Mouse (Mus musculus) hindbrain, embryonic 12.5 days (tissue): ENCODE data around the gene Itm2b. TPM values are rescaled to one million over a fixed set of nuclear protein-coding genes. Genes with fewer than 3 reads are reported as not detected.

ENCODE experiments used
- ATAC-seq: fragments of 200-750 bp; cut with Nextera tagmentation; 2 replicates; pipeline ENCODE4 v1.8.0; 2017; ENCODE audit warnings: moderate TSS enrichment; ENCODE audit not compliant: low FRiP score
- H3K27ac ChIP-seq: fragments of 300-500 bp; sonication (generic); 2 replicates; pipeline ENCODE4 v1.5.1; 2016; ENCODE audit warnings: mild to moderate bottlenecking
- H3K27me3 ChIP-seq: fragments of 300-500 bp; sonication (generic); 2 replicates; pipeline ENCODE4 v1.6.1; 2016; ENCODE audit warnings: mild to moderate bottlenecking
- H3K36me3 ChIP-seq: fragments of 300-500 bp; sonication (generic); 2 replicates; pipeline ENCODE4 v1.6.1; 2016; ENCODE audit warnings: mild to moderate bottlenecking
- H3K4me1 ChIP-seq: fragments of 300-500 bp; sonication (generic); 2 replicates; pipeline ENCODE4 v1.6.1; 2016
- H3K4me2 ChIP-seq: fragments of 300-500 bp; sonication (generic); replicated peaks from 2 replicates; pipeline ENCODE4 v1.6.1; 2016; ENCODE audit warnings: mild to moderate bottlenecking
- H3K4me3 ChIP-seq: fragments of 300-500 bp; sonication (generic); 2 replicates; pipeline ENCODE4 v1.5.1; 2016; ENCODE audit warnings: mild to moderate bottlenecking
- H3K9ac ChIP-seq: fragments of 300-500 bp; sonication (generic); 2 replicates; pipeline ENCODE4 v1.6.1; 2016; ENCODE audit warnings: mild to moderate bottlenecking, moderate library complexity
- H3K9me3 ChIP-seq: fragments of 300-500 bp; sonication (generic); replicated peaks from 2 replicates; pipeline ENCODE4 v1.6.1; 2016; ENCODE audit warnings: mild to moderate bottlenecking
- WGBS: fragments of 180-500 bp; shearing (Covaris S2); methylation state at CpG from one replicate; pipeline ENCODE4 v1.1.7; 2016; 5-methylcytosine and 5-hydroxymethylcytosine counted together
- polyA plus RNA-seq: library from polyadenylated mRNA; unstranded; fragments of >200 nt; fragmentation: Nextera tagmentation; extraction: Ambion mirVana; gene quantifications from 2 replicates; pipeline ENCODE4 v1.2.1, GENCODE M21; 2016

Gene Itm2b
- polyA plus RNA-seq, 1 experiment from 2014 or later: 486 TPM

DNA sequence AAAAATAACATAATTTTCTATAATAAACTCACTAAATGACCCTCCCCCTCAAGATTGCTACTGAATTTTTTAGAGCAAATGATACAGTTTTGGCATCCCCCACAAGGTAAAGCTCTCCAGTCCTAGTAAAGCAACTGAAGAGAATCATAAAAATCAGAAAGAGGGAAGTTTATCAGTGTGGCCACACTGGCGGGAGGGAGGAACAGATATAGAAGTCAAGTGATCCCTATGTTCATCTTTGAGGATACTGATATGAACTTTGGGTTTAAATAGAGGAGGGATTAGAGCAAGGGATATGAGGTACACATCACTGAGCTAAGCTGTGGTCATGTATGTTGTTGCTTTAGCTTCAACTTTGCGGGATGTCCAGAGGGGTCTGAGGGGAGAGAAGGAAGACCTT is 5.1 kb upstream of the Itm2b start:
- no peaks in the 10 kb centered on the region for H3K27me3 ChIP-seq
- H3K4me1 ChIP-seq: 0 out of 2 replicates have a peak, but pooled peaks cover 2% of the 10 kb centered on the region
- no peak overlapping the region for H3K4me2 ChIP-seq
- H3K27ac ChIP-seq: no peak overlapping the region
- no peak overlapping the region for H3K9ac ChIP-seq
- WGBS: 84% methylated on average over 2 of the region's 2 CpGs
- no peak for ATAC-seq
- no peak overlapping the region for H3K4me3 ChIP-seq
- no peaks in the 10 kb centered on the region for H3K36me3 ChIP-seq
- H3K9me3 ChIP-seq: no peaks in the 10 kb centered on the region

DNA sequence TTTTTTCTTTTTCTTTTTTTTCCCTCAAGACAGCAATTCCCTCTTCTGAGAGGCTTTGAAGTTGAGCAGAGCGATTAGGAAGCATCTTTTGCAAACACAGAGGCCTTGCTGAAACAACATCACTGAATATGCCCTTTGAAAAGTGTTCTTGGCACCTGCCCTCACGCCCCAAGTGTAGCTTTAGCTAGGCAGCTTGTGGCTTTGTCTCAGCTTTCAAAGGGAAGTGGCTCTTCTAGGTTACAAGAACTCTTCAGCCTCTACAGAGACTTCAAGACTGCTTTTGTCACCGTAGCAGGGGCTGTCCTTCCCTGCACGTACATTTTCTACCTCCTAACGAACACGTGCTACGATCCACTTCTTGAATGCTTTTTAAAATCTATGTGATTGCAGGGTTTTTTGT is 4.0 kb upstream of the Itm2b start:
- no peak overlapping the region for H3K27ac ChIP-seq

DNA sequence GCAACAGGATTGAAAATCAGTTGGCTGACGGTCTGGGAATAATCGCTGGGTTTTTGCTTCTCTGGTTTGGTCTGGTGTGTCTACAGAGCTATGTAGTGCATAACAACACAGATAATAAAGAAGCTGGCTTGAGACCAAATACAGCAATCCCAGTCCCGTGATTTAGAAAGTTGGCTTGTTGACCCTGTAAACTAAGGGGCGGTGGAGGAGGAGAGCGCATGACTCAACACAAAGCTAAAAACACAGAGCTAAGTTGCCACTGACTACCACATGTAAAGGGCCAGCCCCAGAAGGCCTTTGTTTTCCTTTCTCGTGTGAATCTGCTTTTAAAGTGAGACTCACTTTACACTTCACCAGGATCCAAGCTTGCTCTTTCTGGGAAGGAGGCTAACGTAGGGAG is 3.5 kb upstream of the Itm2b start:
- Histone ChIP-seq H3K27me3 (no peaks in the 10 kb centered on the region), H3K9me3 (no peaks in the 10 kb centered on the region), H3K4me1 (peaks cover 3% of the 10 kb centered on the region; the same call in 1 of the 2 replicates), H3K4me2 (no peak overlapping the region), H3K4me3 (no peak overlapping the region), H3K27ac (no peak overlapping the region), H3K36me3 (no peaks in the 10 kb centered on the region), H3K9ac (no peak overlapping the region)
- WGBS: 46% methylated on average over 7 of the region's 7 CpGs
- no peak for ATAC-seq

More for the DNA sequence above, 4.0 kb upstream of the Itm2b start:
- no peak overlapping the region for H3K4me2 ChIP-seq
- no peaks in the 10 kb centered on the region for H3K27me3 ChIP-seq
- H3K9me3 ChIP-seq: no peaks in the 10 kb centered on the region
- H3K4me3 ChIP-seq: no peak overlapping the region
- no peak overlapping the region for H3K9ac ChIP-seq
- no peak for ATAC-seq
- WGBS: 54% methylated on average over 7 of the region's 7 CpGs
- H3K4me1 ChIP-seq: 0 out of 2 replicates have a peak, but pooled peaks cover 2% of the 10 kb centered on the region
- no peaks in the 10 kb centered on the region for H3K36me3 ChIP-seq

DNA sequence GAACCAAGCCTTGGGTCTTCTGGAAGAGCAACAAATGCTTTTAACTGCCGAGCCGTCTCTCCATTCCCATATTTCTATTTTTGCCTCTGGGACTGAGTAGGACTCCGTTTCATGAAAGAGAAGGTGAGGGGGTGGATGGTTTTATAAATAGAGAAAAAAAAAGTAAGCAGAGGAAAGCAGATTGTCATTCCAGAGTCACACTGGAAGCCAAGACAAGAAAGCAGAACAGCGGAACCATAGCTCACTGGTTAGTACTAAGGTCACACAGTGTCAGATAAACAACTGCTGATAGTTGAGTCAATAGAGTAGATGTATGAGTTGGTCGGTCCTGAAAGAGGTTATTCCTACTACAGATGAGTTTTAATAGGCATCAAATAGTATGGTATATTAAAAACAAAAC is 1.4 kb upstream of the Itm2b start:
- H3K9me3 ChIP-seq: no peaks in the 10 kb centered on the region
- no peak overlapping the region for H3K27ac ChIP-seq
- no peaks in the 10 kb centered on the region for H3K27me3 ChIP-seq
- H3K36me3 ChIP-seq: no peaks in the 10 kb centered on the region
- no peak overlapping the region for H3K4me2 ChIP-seq
- H3K4me1 ChIP-seq: peaks cover 15% of the 10 kb centered on the region
- H3K9ac ChIP-seq: no peak overlapping the region
- no peak for ATAC-seq
- H3K4me3 ChIP-seq: no peak overlapping the region
- 86% methylated on average over 5 of the region's 5 CpGs for whole genome bisulfite sequencing

DNA sequence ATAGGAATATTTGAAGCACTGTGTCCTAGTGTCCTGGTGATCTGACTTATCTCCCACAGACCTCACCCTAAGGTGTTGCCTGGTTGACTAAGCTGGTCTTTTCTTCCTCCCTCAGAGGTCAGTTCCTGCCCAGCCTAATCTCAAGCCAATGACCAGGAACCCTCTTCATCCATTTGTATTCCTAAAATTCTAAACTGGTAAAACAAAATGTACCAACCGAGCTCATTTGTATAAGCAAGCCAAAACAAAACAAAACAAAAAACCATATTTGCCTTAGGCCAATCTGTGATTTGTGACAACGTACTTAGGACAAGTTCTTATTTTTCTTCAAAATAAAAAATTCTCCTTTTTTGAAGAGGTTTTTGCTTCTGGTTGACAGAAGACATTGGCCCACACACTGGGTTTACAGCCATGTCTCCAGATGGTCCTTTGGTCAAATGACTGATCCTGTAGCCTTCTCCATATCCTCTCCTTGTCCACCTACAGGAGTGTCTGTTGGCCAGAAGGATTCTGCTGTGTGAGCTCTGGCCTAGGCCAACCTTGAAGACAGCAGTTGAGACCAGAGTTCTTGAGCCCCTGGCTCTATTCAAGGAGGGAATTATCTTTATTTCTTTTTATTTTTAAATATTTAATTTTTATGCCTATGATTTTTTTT is 758 bp upstream of the Itm2b start:
- Histone ChIP-seq H3K4me3 (peak overlapping the region; percentile 94), H3K27ac (no peak overlapping the region), H3K4me1 (peaks cover 18% of the 10 kb centered on the region), H3K9ac (no peak overlapping the region), H3K4me2 (peak overlapping the region; percentile 66), H3K36me3 (no peaks in the 10 kb centered on the region), H3K9me3 (no peaks in the 10 kb centered on the region), H3K27me3 (no peaks in the 10 kb centered on the region)
- ATAC-seq: peak; percentile 43
- WGBS: 87% methylated on average over 2 of the region's 2 CpGs

DNA sequence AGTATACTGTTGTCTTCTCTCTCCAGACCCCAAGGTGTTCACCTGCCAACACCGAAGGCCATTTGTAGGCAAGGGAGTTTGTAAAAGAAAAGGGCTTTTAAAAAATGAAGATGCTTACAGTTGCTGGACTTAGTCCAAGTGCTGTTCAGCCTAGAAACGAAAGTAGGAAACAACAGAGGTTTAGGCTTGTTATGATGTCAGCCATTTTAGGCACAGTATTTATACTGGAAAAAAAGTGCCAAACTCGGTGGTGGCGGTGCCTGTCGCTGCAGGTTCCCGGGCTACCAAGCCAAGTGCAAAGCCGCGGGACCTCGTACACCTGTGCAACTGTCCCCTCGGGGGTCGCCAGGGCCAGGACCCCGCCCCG is 560 bp downstream of the Itm2b start:
- no peak for ATAC-seq
- peaks cover 18% of the 10 kb centered on the region for H3K4me1 ChIP-seq

DNA sequence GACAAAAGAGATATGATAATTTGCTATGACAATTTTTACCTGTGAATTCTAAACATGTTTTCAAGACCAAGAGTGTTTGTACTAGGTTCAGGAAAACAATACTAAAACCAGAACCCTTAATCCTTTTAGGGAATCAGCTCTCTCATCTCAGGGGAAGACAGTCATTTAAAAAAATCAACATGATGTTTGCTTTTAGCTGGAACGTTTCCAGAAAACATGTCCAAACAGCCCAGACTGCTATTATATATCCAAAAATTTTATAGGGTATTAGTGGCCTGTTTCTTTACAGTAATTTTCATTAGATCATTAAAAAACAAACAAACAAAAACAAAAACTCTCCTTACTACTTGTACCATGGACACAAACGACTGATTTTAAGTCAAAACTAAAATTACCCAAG is 1.3 kb downstream of the Itm2b start:
- peak overlapping the region; percentile 66 for H3K4me2 ChIP-seq
- peak overlapping the region; percentile 94 for H3K4me3 ChIP-seq
- H3K36me3 ChIP-seq: peaks cover 2% of the 10 kb centered on the region; the same call in 1 of the 2 replicates
- H3K4me1 ChIP-seq: peaks cover 18% of the 10 kb centered on the region
- no peak overlapping the region for H3K27ac ChIP-seq
- H3K9me3 ChIP-seq: no peaks in the 10 kb centered on the region
- ATAC-seq: no peak
- H3K27me3 ChIP-seq: no peaks in the 10 kb centered on the region
- H3K9ac ChIP-seq: 0 out of 2 replicates have a peak overlapping the region, but pooled peaks have one; percentile 94
- 53% methylated on average over 2 of the region's 2 CpGs for WGBS

More for the DNA sequence above, 560 bp downstream of the Itm2b start:
- peak overlapping the region; percentile 94 for H3K9ac ChIP-seq
- H3K4me2 ChIP-seq: peak overlapping the region; percentile 66
- no peaks in the 10 kb centered on the region for H3K9me3 ChIP-seq
- peak overlapping the region; percentile 94 for H3K27ac ChIP-seq
- H3K27me3 ChIP-seq: no peaks in the 10 kb centered on the region
- 2% methylated on average over 13 of the region's 13 CpGs for WGBS
- H3K4me3 ChIP-seq: peak overlapping the region; percentile 94
- no peaks in the 10 kb centered on the region for H3K36me3 ChIP-seq

DNA sequence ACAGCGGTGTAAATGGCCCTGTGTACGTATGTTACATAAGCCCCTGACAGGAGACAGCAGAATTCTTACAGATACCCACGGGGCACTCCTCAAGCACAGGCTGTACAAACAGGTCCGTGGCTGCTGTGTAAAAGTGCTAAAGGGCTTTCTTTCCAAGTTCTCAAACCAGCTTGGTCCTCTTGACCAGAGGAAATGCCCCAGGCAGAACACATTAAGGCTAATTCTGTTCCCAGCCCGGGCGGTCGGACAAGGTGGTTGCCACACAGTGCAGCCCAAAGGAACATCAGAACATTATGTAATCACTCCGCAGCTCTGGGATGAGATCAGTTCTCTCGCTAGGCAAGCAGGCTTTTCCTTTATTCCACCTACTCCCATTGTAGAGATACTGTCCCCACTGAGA is 2.4 kb downstream of the Itm2b start:
- Histone ChIP-seq H3K4me1 (peaks cover 18% of the 10 kb centered on the region), H3K27ac (peak overlapping the region; percentile 48), H3K9ac (peak overlapping the region; percentile 27; the same call in 1 of the 2 replicates), H3K4me3 (0 out of 2 replicates have a peak overlapping the region, but pooled peaks have one; percentile 5), H3K27me3 (no peaks in the 10 kb centered on the region), H3K4me2 (peak overlapping the region; percentile 66), H3K36me3 (peaks cover 8% of the 10 kb centered on the region), H3K9me3 (no peaks in the 10 kb centered on the region)
- 61% methylated on average over 9 of the region's 9 CpGs for WGBS
- ATAC-seq: no peak

DNA sequence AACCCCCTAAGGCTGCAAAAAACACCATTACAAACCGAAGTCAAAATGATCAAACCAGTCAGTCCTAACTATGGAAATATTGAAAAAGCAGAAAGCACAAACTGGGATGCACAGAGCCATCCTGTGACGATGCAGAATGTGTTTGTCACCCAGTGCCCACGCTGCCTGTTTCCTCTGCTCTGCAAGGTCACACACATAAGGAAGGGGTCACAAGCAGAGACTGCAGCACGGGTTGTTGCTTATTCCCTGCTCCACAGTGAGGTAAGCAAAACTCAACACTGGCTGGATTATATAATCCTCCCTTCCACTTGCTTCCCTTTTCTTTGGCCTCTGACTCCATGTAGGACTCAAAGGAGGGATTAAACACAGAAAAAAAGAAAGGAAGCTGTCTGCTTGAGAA is 3.5 kb downstream of the Itm2b start:
- no peak for ATAC-seq
- no peak overlapping the region for H3K4me2 ChIP-seq
- H3K27ac ChIP-seq: no peak overlapping the region
- H3K4me3 ChIP-seq: no peak overlapping the region
- H3K27me3 ChIP-seq: no peaks in the 10 kb centered on the region
- H3K9me3 ChIP-seq: no peaks in the 10 kb centered on the region
- peaks cover 14% of the 10 kb centered on the region for H3K36me3 ChIP-seq
- no peak overlapping the region for H3K9ac ChIP-seq
- WGBS: 67% methylated on average over 4 of the region's 4 CpGs
- H3K4me1 ChIP-seq: peaks cover 18% of the 10 kb centered on the region

DNA sequence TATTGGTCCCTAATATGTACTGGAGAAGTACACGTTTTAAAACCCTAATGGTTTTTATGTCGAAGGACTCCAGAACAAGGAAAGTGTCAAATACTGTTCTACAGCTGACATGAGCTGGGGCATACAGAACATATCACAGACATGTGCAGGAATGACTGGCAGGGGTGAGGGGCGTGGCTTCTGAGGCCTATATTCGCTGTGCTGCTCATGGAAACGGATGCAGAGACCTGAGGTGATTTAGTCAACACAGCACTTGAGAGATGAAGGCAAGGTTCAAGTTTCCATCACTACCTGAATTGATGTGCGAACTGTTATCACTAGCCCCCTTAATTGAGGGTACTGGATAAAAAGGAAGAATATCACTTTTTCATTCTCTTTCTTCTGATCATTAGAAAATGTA is 7.3 kb downstream of the Itm2b start:
- WGBS: 90% methylated on average over 6 of the region's 6 CpGs
- H3K4me1 ChIP-seq: peaks cover 13% of the 10 kb centered on the region
- no peak overlapping the region for H3K4me2 ChIP-seq
- H3K27ac ChIP-seq: no peak overlapping the region
- ATAC-seq: no peak
- H3K9ac ChIP-seq: no peak overlapping the region
- H3K4me3 ChIP-seq: no peak overlapping the region
- no peaks in the 10 kb centered on the region for H3K27me3 ChIP-seq
- peaks cover 14% of the 10 kb centered on the region for H3K36me3 ChIP-seq
- H3K9me3 ChIP-seq: no peaks in the 10 kb centered on the region

DNA sequence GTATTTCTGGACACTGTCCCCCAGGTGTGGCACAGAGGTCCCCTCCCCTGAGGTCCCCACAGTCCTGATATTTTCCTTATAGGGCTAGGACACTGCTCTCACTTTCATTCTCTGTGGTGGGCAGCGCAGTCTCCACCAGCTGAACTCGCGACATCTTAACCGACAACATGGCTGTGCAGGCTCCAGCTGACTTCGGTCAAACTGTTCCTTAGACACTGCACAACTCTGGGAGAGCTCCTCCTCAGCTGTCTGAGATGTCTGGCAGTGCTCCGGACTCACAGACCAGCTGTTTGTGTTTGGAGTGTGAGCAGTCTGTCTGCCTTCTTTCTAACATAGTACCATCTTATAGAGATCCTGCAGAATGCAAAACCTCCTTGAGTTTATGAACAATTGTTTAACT is 8.2 kb downstream of the Itm2b start:
- Histone ChIP-seq H3K27ac (no peak overlapping the region), H3K4me2 (no peak overlapping the region), H3K9ac (no peak overlapping the region), H3K4me1 (peaks cover 6% of the 10 kb centered on the region; the same call in 1 of the 2 replicates), H3K9me3 (no peaks in the 10 kb centered on the region), H3K27me3 (no peaks in the 10 kb centered on the region), H3K36me3 (peaks cover 14% of the 10 kb centered on the region), H3K4me3 (no peak overlapping the region)
- 88% methylated on average over 6 of the region's 6 CpGs for WGBS
- ATAC-seq: no peak

DNA sequence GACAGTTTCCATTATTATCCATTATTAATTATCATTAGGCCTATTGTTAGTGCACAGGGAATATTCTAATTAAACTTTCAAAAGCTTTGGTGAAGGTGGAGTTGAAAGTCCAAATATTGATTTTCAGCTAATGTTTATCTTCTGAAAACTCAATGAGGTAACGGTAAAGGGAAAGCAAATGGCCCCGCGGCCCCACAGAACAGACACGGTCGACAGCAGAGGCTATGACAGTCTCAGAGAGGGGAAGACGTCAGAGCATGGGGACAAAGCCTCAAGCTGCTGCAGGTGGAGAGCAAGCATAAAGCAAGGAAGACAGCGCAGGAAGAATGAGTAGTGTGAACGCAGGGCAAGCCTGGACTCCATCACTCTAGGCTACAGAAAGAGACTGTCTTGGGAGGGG is 9.2 kb downstream of the Itm2b start:
- no peak overlapping the region for H3K4me3 ChIP-seq
- no peak overlapping the region for H3K9ac ChIP-seq
- no peak overlapping the region for H3K27ac ChIP-seq
- no peak for ATAC-seq
- H3K4me1 ChIP-seq: peaks cover 4% of the 10 kb centered on the region; the same call in 1 of the 2 replicates
- peaks cover 19% of the 10 kb centered on the region for H3K36me3 ChIP-seq
- WGBS: 77% methylated on average over 8 of the region's 8 CpGs
- no peaks in the 10 kb centered on the region for H3K27me3 ChIP-seq
- H3K9me3 ChIP-seq: no peaks in the 10 kb centered on the region
- no peak overlapping the region for H3K4me2 ChIP-seq

DNA sequence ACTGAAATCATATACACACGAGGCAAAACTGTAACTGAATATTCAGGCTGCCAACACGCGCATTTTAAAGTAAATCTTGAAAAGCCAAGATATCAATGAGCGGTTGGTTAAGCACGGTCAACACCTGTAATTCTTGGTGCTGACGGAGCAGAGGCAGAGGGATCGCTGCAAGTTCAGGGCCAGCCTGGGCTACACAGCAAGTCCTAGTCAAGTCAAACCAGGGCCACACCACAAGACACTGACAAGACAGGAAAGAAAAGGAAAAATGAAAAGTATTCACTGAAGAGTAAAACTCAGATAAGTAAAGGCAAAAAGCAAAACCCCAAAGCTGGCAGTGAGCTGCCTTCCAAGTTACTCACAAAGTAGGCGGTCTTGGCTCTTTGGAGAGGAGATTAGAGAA is 9.6 kb downstream of the Itm2b start:
- Histone ChIP-seq H3K9ac (no peak overlapping the region), H3K4me1 (peaks cover 4% of the 10 kb centered on the region; the same call in 1 of the 2 replicates), H3K27ac (no peak overlapping the region), H3K27me3 (no peaks in the 10 kb centered on the region), H3K4me2 (no peak overlapping the region), H3K9me3 (no peaks in the 10 kb centered on the region), H3K36me3 (peaks cover 23% of the 10 kb centered on the region), H3K4me3 (no peak overlapping the region)
- WGBS: 94% methylated on average over 8 of the region's 8 CpGs
- no peak for ATAC-seq
